Mouse (Mus musculus) G1E (cell line): ENCODE measurements around the gene Padi6.

Source experiments
- CTCF ChIP-seq: IDR thresholded peaks from 2 replicates; pipeline ENCODE4 v1.5.1; 2012; ENCODE audit warnings: low read depth, low read length, inconsistent platforms, mixed read lengths
- GATA1 ChIP-seq: IDR thresholded peaks from 2 replicates; pipeline ENCODE4 v1.6.1; 2012; ENCODE audit warnings: borderline replicate concordance, low read length, inconsistent platforms, mixed read lengths
- POLR2AphosphoS5 ChIP-seq: IDR thresholded peaks from 2 replicates; pipeline ENCODE4 v1.6.1; 2012; ENCODE audit warnings: low read depth, low read length, inconsistent platforms; ENCODE audit not compliant: insufficient replicate concordance
- TAL1 ChIP-seq: conservative IDR thresholded peaks from 2 replicates; pipeline ENCODE4 v1.6.1; 2012; ENCODE audit warnings: low read depth, low read length, inconsistent platforms, mixed read lengths

- TF ChIP-seq CTCF (no peak), GATA1 (no peak), TAL1 (no peak), POLR2AphosphoS5 (no peak; the same call in 1 of the 2 replicates)
Observed at GRCm38 (mm10) chr4:140724739-140725138, 17.7 kb downstream of the Padi6 start.
